Mouse (Mus musculus): ENCODE data around the gene Kifc3. TPM values are rescaled to one million over a fixed set of nuclear protein-coding genes. Genes with fewer than 3 reads are reported as not detected.

Gene Kifc3
- polyA plus RNA-seq, 1 experiment from 2014 or later: 3.2 TPM

- Histone ChIP-seq H3K9ac (no peak overlapping the region), H3K4me1 (replicated peaks) (no peaks in the 10 kb centered on the region), H3K36me3 (no peaks in the 10 kb centered on the region), H3K4me3 (replicated peaks) (no peak overlapping the region), H3K27ac (no peak overlapping the region), H3K9me3 (replicated peaks) (no peaks in the 10 kb centered on the region), H3K4me2 (no peak overlapping the region), H3K27me3 (no peaks in the 10 kb centered on the region)
- DNase-seq (no peak), ATAC-seq (ENCODE audit: low read depth) (no peak)
- WGBS (ENCODE audit: insufficient replicate concordance): 58% methylated on average over 7 of the region's 7 CpGs
Measured at GRCm38 (mm10) chr8:95201491-95201890, 1.1 kb downstream of the Kifc3 start.

- Histone ChIP-seq H3K27me3 (no peaks in the 10 kb centered on the region), H3K27ac (no peak overlapping the region), H3K36me3 (no peaks in the 10 kb centered on the region), H3K9me3 (replicated peaks) (no peaks in the 10 kb centered on the region), H3K4me2 (0 out of 2 replicates have a peak overlapping the region, but pooled peaks have one; percentile 8), H3K9ac (no peak overlapping the region), H3K4me3 (replicated peaks) (no peak overlapping the region), H3K4me1 (replicated peaks) (no peaks in the 10 kb centered on the region)
- ATAC-seq (ENCODE audit: low read depth): no peak
- DNase-seq: no peak
- WGBS (ENCODE audit: insufficient replicate concordance): 62% methylated on average over 9 of the region's 9 CpGs
Measured at GRCm38 (mm10) chr8:95200001-95200405, 2.6 kb downstream of the Kifc3 start.

GRCm38 (mm10) chr8:95195728-95196127, 6.9 kb downstream of the Kifc3 start:
- no peaks in the 10 kb centered on the region for H3K36me3 ChIP-seq
- no peak overlapping the region for H3K4me2 ChIP-seq
- H3K27ac ChIP-seq: no peak overlapping the region
- DNase-seq (no peak), ATAC-seq (ENCODE audit: low read depth) (no peak)
- no peaks in the 10 kb centered on the region for H3K27me3 ChIP-seq
- H3K9me3 ChIP-seq (replicated peaks): no peaks in the 10 kb centered on the region
- WGBS (ENCODE audit: insufficient replicate concordance): 45% methylated on average over 11 of the region's 11 CpGs
- no peak overlapping the region for H3K9ac ChIP-seq
- H3K4me1 ChIP-seq (replicated peaks): peaks cover 6% of the 10 kb centered on the region
- H3K4me3 ChIP-seq (replicated peaks): no peak overlapping the region

- H3K27ac ChIP-seq: no peak overlapping the region
- H3K9ac ChIP-seq: no peak overlapping the region
- no peak for DNase-seq
- no peak overlapping the region for H3K4me2 ChIP-seq
- H3K9me3 ChIP-seq (replicated peaks): no peaks in the 10 kb centered on the region
- WGBS (ENCODE audit: insufficient replicate concordance): 63% methylated on average over 9 of the region's 9 CpGs
- peaks cover 6% of the 10 kb centered on the region for H3K4me1 ChIP-seq (replicated peaks)
- H3K4me3 ChIP-seq (replicated peaks): no peak overlapping the region
- no peaks in the 10 kb centered on the region for H3K27me3 ChIP-seq
- no peaks in the 10 kb centered on the region for H3K36me3 ChIP-seq
- no peak for ATAC-seq (ENCODE audit: low read depth)
Measured at GRCm38 (mm10) chr8:95191497-95192175, 11.0 kb downstream of the Kifc3 start.

GRCm38 (mm10) chr8:95187579-95187978, 15.0 kb downstream of the Kifc3 start:
- H3K27ac ChIP-seq: no peak overlapping the region
- no peak for ATAC-seq (ENCODE audit: low read depth)
- no peaks in the 10 kb centered on the region for H3K36me3 ChIP-seq
- 55% methylated on average over 5 of the region's 5 CpGs for WGBS (ENCODE audit: insufficient replicate concordance)
- no peak overlapping the region for H3K4me3 ChIP-seq (replicated peaks)
- H3K27me3 ChIP-seq: no peaks in the 10 kb centered on the region
- 0 out of 2 replicates have a peak, but pooled peaks cover 3% of the 10 kb centered on the region for H3K4me1 ChIP-seq (replicated peaks)
- no peak overlapping the region for H3K9ac ChIP-seq
- no peaks in the 10 kb centered on the region for H3K9me3 ChIP-seq (replicated peaks)
- DNase-seq: no peak
- H3K4me2 ChIP-seq: no peak overlapping the region

GRCm38 (mm10) chr8:95185891-95186513, 16.6 kb downstream of the Kifc3 start:
- H3K4me3 ChIP-seq (replicated peaks): no peak overlapping the region
- no peaks in the 10 kb centered on the region for H3K9me3 ChIP-seq (replicated peaks)
- DNase-seq: no peak
- no peaks in the 10 kb centered on the region for H3K27me3 ChIP-seq
- H3K36me3 ChIP-seq: no peaks in the 10 kb centered on the region
- peaks cover 15% of the 10 kb centered on the region for H3K4me1 ChIP-seq (replicated peaks)
- H3K27ac ChIP-seq: no peak overlapping the region
- no peak overlapping the region for H3K4me2 ChIP-seq
- WGBS (ENCODE audit: insufficient replicate concordance): 62% methylated on average over 7 of the region's 7 CpGs
- ATAC-seq (ENCODE audit: low read depth): no peak
- no peak overlapping the region for H3K9ac ChIP-seq

GRCm38 (mm10) chr8:95185104-95185503, 17.5 kb downstream of the Kifc3 start:
- Histone ChIP-seq H3K27me3 (no peaks in the 10 kb centered on the region), H3K9me3 (replicated peaks) (no peaks in the 10 kb centered on the region), H3K9ac (no peak overlapping the region), H3K36me3 (no peaks in the 10 kb centered on the region), H3K4me3 (replicated peaks) (no peak overlapping the region), H3K4me1 (replicated peaks) (peaks cover 15% of the 10 kb centered on the region), H3K27ac (no peak overlapping the region), H3K4me2 (no peak overlapping the region)
- ATAC-seq (ENCODE audit: low read depth) (no peak), DNase-seq (no peak)
- 42% methylated on average over 10 of the region's 10 CpGs for WGBS (ENCODE audit: insufficient replicate concordance)

GRCm38 (mm10) chr8:95184171-95184570, 18.4 kb downstream of the Kifc3 start:
- H3K36me3 ChIP-seq: no peaks in the 10 kb centered on the region
- H3K27ac ChIP-seq: no peak overlapping the region
- no peak for DNase-seq
- 68% methylated on average over 12 of the region's 12 CpGs for WGBS (ENCODE audit: insufficient replicate concordance)
- H3K4me3 ChIP-seq (replicated peaks): no peak overlapping the region
- H3K4me2 ChIP-seq: no peak overlapping the region
- no peaks in the 10 kb centered on the region for H3K27me3 ChIP-seq
- H3K9me3 ChIP-seq (replicated peaks): no peaks in the 10 kb centered on the region
- peaks cover 15% of the 10 kb centered on the region for H3K4me1 ChIP-seq (replicated peaks)
- H3K9ac ChIP-seq: no peak overlapping the region
- no peak for ATAC-seq (ENCODE audit: low read depth)

GRCm38 (mm10) chr8:95181850-95182249, 20.8 kb downstream of the Kifc3 start:
- no peaks in the 10 kb centered on the region for H3K36me3 ChIP-seq
- WGBS (ENCODE audit: insufficient replicate concordance): 21% methylated on average over 7 of the region's 7 CpGs
- ATAC-seq (ENCODE audit: low read depth) (peak; percentile 47; the same call in 1 of the 2 replicates), DNase-seq (no peak)
- peaks cover 2% of the 10 kb centered on the region; the same call in 1 of the 2 replicates for H3K27me3 ChIP-seq
- no peak overlapping the region for H3K4me2 ChIP-seq
- no peak overlapping the region for H3K27ac ChIP-seq
- H3K4me1 ChIP-seq (replicated peaks): peaks cover 15% of the 10 kb centered on the region
- H3K9me3 ChIP-seq (replicated peaks): no peaks in the 10 kb centered on the region
- H3K9ac ChIP-seq: no peak overlapping the region
- no peak overlapping the region for H3K4me3 ChIP-seq (replicated peaks)

- Histone ChIP-seq H3K36me3 (no peaks in the 10 kb centered on the region), H3K27ac (no peak overlapping the region), H3K9me3 (replicated peaks) (no peaks in the 10 kb centered on the region), H3K4me3 (replicated peaks) (no peak overlapping the region), H3K9ac (no peak overlapping the region), H3K4me1 (replicated peaks) (peaks cover 12% of the 10 kb centered on the region), H3K4me2 (no peak overlapping the region), H3K27me3 (peaks cover 2% of the 10 kb centered on the region; the same call in 1 of the 2 replicates)
- DNase-seq (no peak), ATAC-seq (ENCODE audit: low read depth) (no peak)
- WGBS (ENCODE audit: insufficient replicate concordance): 49% methylated on average over 4 of the region's 4 CpGs
Measured at GRCm38 (mm10) chr8:95178191-95178590, 24.4 kb downstream of the Kifc3 start.

GRCm38 (mm10) chr8:95176985-95177384, 25.6 kb downstream of the Kifc3 start:
- WGBS (ENCODE audit: insufficient replicate concordance): 53% methylated on average over 6 of the region's 6 CpGs
- DNase-seq (no peak), ATAC-seq (ENCODE audit: low read depth) (no peak)
- no peaks in the 10 kb centered on the region for H3K36me3 ChIP-seq
- no peaks in the 10 kb centered on the region for H3K9me3 ChIP-seq (replicated peaks)
- H3K27me3 ChIP-seq: peaks cover 2% of the 10 kb centered on the region; the same call in 1 of the 2 replicates
- no peak overlapping the region for H3K4me3 ChIP-seq (replicated peaks)
- H3K9ac ChIP-seq: no peak overlapping the region
- no peak overlapping the region for H3K27ac ChIP-seq
- H3K4me1 ChIP-seq (replicated peaks): peaks cover 9% of the 10 kb centered on the region
- no peak overlapping the region for H3K4me2 ChIP-seq

- whole genome bisulfite sequencing (ENCODE audit: insufficient replicate concordance): 61% methylated on average over 18 of the region's 18 CpGs
- H3K4me1 ChIP-seq (replicated peaks): no peaks in the 10 kb centered on the region
- no peak overlapping the region for H3K4me3 ChIP-seq (replicated peaks)
- DNase-seq: no peak
- no peak overlapping the region for H3K9ac ChIP-seq
- H3K9me3 ChIP-seq (replicated peaks): no peaks in the 10 kb centered on the region
- no peak overlapping the region for H3K4me2 ChIP-seq
- H3K27ac ChIP-seq: no peak overlapping the region
- H3K27me3 ChIP-seq: peaks cover 2% of the 10 kb centered on the region; the same call in 1 of the 2 replicates
- ATAC-seq (ENCODE audit: low read depth): no peak
- H3K36me3 ChIP-seq: no peaks in the 10 kb centered on the region
Measured at GRCm38 (mm10) chr8:95175808-95176207, 26.8 kb downstream of the Kifc3 start.

All from liver, embryonic 13.5 days (tissue).